Mouse (Mus musculus): Measurements from ENCODE around the gene Pstk. TPM values are rescaled to one million over a fixed set of nuclear protein-coding genes. Genes with fewer than 3 reads are reported as not detected.
"Not testable (repeated sequence)": the region's sequence is repeated elsewhere in the genome, so short reads cannot be mapped to it uniquely, and the experiment has no call there.

Pstk gene
- polyA plus RNA-seq, 1 experiment from 2014 or later = 19.5 TPM

- Histone ChIP-seq H3K4me2 (ENCODE audit: low read depth, low read length) (peak overlapping the region; percentile 78), H3K4me1 (ENCODE audit: control insufficient read depth, low read depth, low read length) (peaks cover 14% of the 10 kb centered on the region), H3K4me3 (ENCODE audit: low read depth, low read length) (peak overlapping the region; percentile 98), H3K9ac (ENCODE audit: low read depth, low read length) (peak overlapping the region; percentile 99), H3K27ac (ENCODE audit: low read length) (peak overlapping the region; percentile 86), H3K27me3 (ENCODE audit: control insufficient read depth, insufficient read depth, low read depth, low read length) (no peaks in the 10 kb centered on the region), H3K36me3 (ENCODE audit: control insufficient read depth, insufficient read depth) (no peaks in the 10 kb centered on the region), H3K9me3 (replicated peaks; ENCODE audit: control insufficient read depth, low read length) (no peaks in the 10 kb centered on the region)
- under 1% methylated on average over 38 of the region's 38 CpGs for WGBS (ENCODE audit: insufficient replicate concordance)
- ATAC-seq (ENCODE audit: low read depth) = peak; percentile 63
Observed at GRCm38 (mm10) chr7:131409988-131410385, 39.0 kb downstream of the Pstk start.

GRCm38 (mm10) chr7:131410416-131411058, 39.6 kb downstream of the Pstk start, which contains the start of the genes Ikzf5 and Acadsb:
Gene Ikzf5, minus strand, starts transcription at chr7:131410521.
Gene Acadsb, plus strand, starts transcription at chr7:131410601.
- Histone ChIP-seq H3K36me3 (ENCODE audit: control insufficient read depth, insufficient read depth) (no peaks in the 10 kb centered on the region), H3K4me1 (ENCODE audit: control insufficient read depth, low read depth, low read length) (peaks cover 14% of the 10 kb centered on the region), H3K4me2 (ENCODE audit: low read depth, low read length) (peak within 1 kb of the TSS; percentile 78), H3K27me3 (ENCODE audit: control insufficient read depth, insufficient read depth, low read depth, low read length) (no peaks in the 10 kb centered on the region), H3K9me3 (replicated peaks; ENCODE audit: control insufficient read depth, low read length) (no peaks in the 10 kb centered on the region), H3K27ac (ENCODE audit: low read length) (peak within 1 kb of the TSS; percentile 86), H3K4me3 (ENCODE audit: low read depth, low read length) (peak within 1 kb of the TSS; percentile 98), H3K9ac (ENCODE audit: low read depth, low read length) (peak within 1 kb of the TSS; percentile 99)
- 0% methylated on average over 42 of the region's 42 CpGs for WGBS (ENCODE audit: insufficient replicate concordance)
- peak; percentile 99 for ATAC-seq (ENCODE audit: low read depth)

GRCm38 (mm10) chr7:131411221-131411940, 40.4 kb downstream of the Pstk start:
- peak overlapping the region; percentile 78 for H3K4me2 ChIP-seq (ENCODE audit: low read depth, low read length)
- H3K36me3 ChIP-seq (ENCODE audit: control insufficient read depth, insufficient read depth) = no peaks in the 10 kb centered on the region
- peak overlapping the region; percentile 71 for H3K9ac ChIP-seq (ENCODE audit: low read depth, low read length)
- H3K9me3 ChIP-seq (replicated peaks; ENCODE audit: control insufficient read depth, low read length) = no peaks in the 10 kb centered on the region
- peaks cover 14% of the 10 kb centered on the region for H3K4me1 ChIP-seq (ENCODE audit: control insufficient read depth, low read depth, low read length)
- H3K4me3 ChIP-seq (ENCODE audit: low read depth, low read length) = peak overlapping the region; percentile 98
- ATAC-seq (ENCODE audit: low read depth) = no peak
- 40% methylated on average over 10 of the region's 10 CpGs for WGBS (ENCODE audit: insufficient replicate concordance)
- H3K27me3 ChIP-seq (ENCODE audit: control insufficient read depth, insufficient read depth, low read depth, low read length) = no peaks in the 10 kb centered on the region
- H3K27ac ChIP-seq (ENCODE audit: low read length) = 0 out of 2 replicates have a peak overlapping the region, but pooled peaks have one; percentile 6

GRCm38 (mm10) chr7:131411941-131412270, 41.0 kb downstream of the Pstk start:
- no peak overlapping the region for H3K4me3 ChIP-seq (ENCODE audit: low read depth, low read length)

GRCm38 (mm10) chr7:131416742-131417141, 45.8 kb downstream of the Pstk start:
- ATAC-seq (ENCODE audit: low read depth); H3K27me3 ChIP-seq (ENCODE audit: control insufficient read depth, insufficient read depth, low read depth, low read length); H3K36me3 ChIP-seq (ENCODE audit: control insufficient read depth, insufficient read depth); H3K9me3 ChIP-seq (replicated peaks; ENCODE audit: control insufficient read depth, low read length); H3K4me2 ChIP-seq (ENCODE audit: low read depth, low read length); H3K9ac ChIP-seq (ENCODE audit: low read depth, low read length); H3K4me1 ChIP-seq (ENCODE audit: control insufficient read depth, low read depth, low read length); H3K27ac ChIP-seq (ENCODE audit: low read length); H3K4me3 ChIP-seq (ENCODE audit: low read depth, low read length): not testable (repeated sequence)

More at GRCm38 (mm10) chr7:131411941-131412270, 41.0 kb downstream of the Pstk start:
- H3K9me3 ChIP-seq (replicated peaks; ENCODE audit: control insufficient read depth, low read length) = no peaks in the 10 kb centered on the region
- H3K4me1 ChIP-seq (ENCODE audit: control insufficient read depth, low read depth, low read length) = peaks cover 14% of the 10 kb centered on the region
- ATAC-seq (ENCODE audit: low read depth) = no peak
- H3K4me2 ChIP-seq (ENCODE audit: low read depth, low read length) = peak overlapping the region; percentile 78; the same call in 1 of the 2 replicates
- no peaks in the 10 kb centered on the region for H3K27me3 ChIP-seq (ENCODE audit: control insufficient read depth, insufficient read depth, low read depth, low read length)
- H3K27ac ChIP-seq (ENCODE audit: low read length) = no peak overlapping the region
- 51% methylated on average over 2 of the region's 2 CpGs for WGBS (ENCODE audit: insufficient replicate concordance)
- no peaks in the 10 kb centered on the region for H3K36me3 ChIP-seq (ENCODE audit: control insufficient read depth, insufficient read depth)
- H3K9ac ChIP-seq (ENCODE audit: low read depth, low read length) = no peak overlapping the region

- ATAC-seq (ENCODE audit: low read depth) = no peak
- Histone ChIP-seq H3K27me3 (ENCODE audit: control insufficient read depth, insufficient read depth, low read depth, low read length) (no peaks in the 10 kb centered on the region), H3K4me1 (ENCODE audit: control insufficient read depth, low read depth, low read length) (no peaks in the 10 kb centered on the region), H3K9ac (ENCODE audit: low read depth, low read length) (no peak overlapping the region), H3K4me2 (ENCODE audit: low read depth, low read length) (no peak overlapping the region), H3K36me3 (ENCODE audit: control insufficient read depth, insufficient read depth) (no peaks in the 10 kb centered on the region), H3K4me3 (ENCODE audit: low read depth, low read length) (no peak overlapping the region), H3K27ac (ENCODE audit: low read length) (no peak overlapping the region), H3K9me3 (replicated peaks; ENCODE audit: control insufficient read depth, low read length) (no peaks in the 10 kb centered on the region)
Observed at GRCm38 (mm10) chr7:131417605-131418004, 46.7 kb downstream of the Pstk start.

GRCm38 (mm10) chr7:131424912-131425311, 54.0 kb downstream of the Pstk start:
- peaks cover 14% of the 10 kb centered on the region for H3K4me1 ChIP-seq (ENCODE audit: control insufficient read depth, low read depth, low read length)
- peak overlapping the region; percentile 60 for H3K27ac ChIP-seq (ENCODE audit: low read length)
- H3K4me3 ChIP-seq (ENCODE audit: low read depth, low read length) = no peak overlapping the region
- no peaks in the 10 kb centered on the region for H3K27me3 ChIP-seq (ENCODE audit: control insufficient read depth, insufficient read depth, low read depth, low read length)
- H3K9ac ChIP-seq (ENCODE audit: low read depth, low read length) = no peak overlapping the region
- 21% methylated on average over 2 of the region's 2 CpGs for WGBS (ENCODE audit: insufficient replicate concordance)
- H3K36me3 ChIP-seq (ENCODE audit: control insufficient read depth, insufficient read depth) = no peaks in the 10 kb centered on the region
- peak; percentile 99 for ATAC-seq (ENCODE audit: low read depth)
- H3K4me2 ChIP-seq (ENCODE audit: low read depth, low read length) = peak overlapping the region; percentile 45
- peaks cover 4% of the 10 kb centered on the region; the same call in 1 of the 2 replicates for H3K9me3 ChIP-seq (replicated peaks; ENCODE audit: control insufficient read depth, low read length)

- peaks cover 6% of the 10 kb centered on the region; the same call in 1 of the 2 replicates for H3K36me3 ChIP-seq (ENCODE audit: control insufficient read depth, insufficient read depth)
- H3K9ac ChIP-seq (ENCODE audit: low read depth, low read length) = no peak overlapping the region
- WGBS (ENCODE audit: insufficient replicate concordance) = 65% methylated on average over 5 of the region's 5 CpGs
- peaks cover 14% of the 10 kb centered on the region for H3K4me1 ChIP-seq (ENCODE audit: control insufficient read depth, low read depth, low read length)
- no peaks in the 10 kb centered on the region for H3K27me3 ChIP-seq (ENCODE audit: control insufficient read depth, insufficient read depth, low read depth, low read length)
- H3K4me2 ChIP-seq (ENCODE audit: low read depth, low read length) = no peak overlapping the region
- no peak overlapping the region for H3K27ac ChIP-seq (ENCODE audit: low read length)
- no peak for ATAC-seq (ENCODE audit: low read depth)
- H3K4me3 ChIP-seq (ENCODE audit: low read depth, low read length) = no peak overlapping the region
- peaks cover 4% of the 10 kb centered on the region; the same call in 1 of the 2 replicates for H3K9me3 ChIP-seq (replicated peaks; ENCODE audit: control insufficient read depth, low read length)
Observed at GRCm38 (mm10) chr7:131427331-131427730, 56.4 kb downstream of the Pstk start.

- Histone ChIP-seq H3K36me3 (ENCODE audit: control insufficient read depth, insufficient read depth) (peaks cover 6% of the 10 kb centered on the region; the same call in 1 of the 2 replicates), H3K9me3 (replicated peaks; ENCODE audit: control insufficient read depth, low read length) (no peaks in the 10 kb centered on the region)
- WGBS (ENCODE audit: insufficient replicate concordance) = 30% methylated on average over 1 of the region's 1 CpGs
Observed at GRCm38 (mm10) chr7:131432244-131432643, 61.3 kb downstream of the Pstk start.

More at GRCm38 (mm10) chr7:131432244-131432643, 61.3 kb downstream of the Pstk start:
- ATAC-seq (ENCODE audit: low read depth) = no peak
- Histone ChIP-seq H3K4me3 (ENCODE audit: low read depth, low read length) (no peak overlapping the region), H3K27me3 (ENCODE audit: control insufficient read depth, insufficient read depth, low read depth, low read length) (no peaks in the 10 kb centered on the region), H3K9ac (ENCODE audit: low read depth, low read length) (no peak overlapping the region), H3K27ac (ENCODE audit: low read length) (no peak overlapping the region), H3K4me2 (ENCODE audit: low read depth, low read length) (no peak overlapping the region), H3K4me1 (ENCODE audit: control insufficient read depth, low read depth, low read length) (no peaks in the 10 kb centered on the region)

Measured in liver, embryonic 16.5 days (tissue).